Mouse (Mus musculus) lung, postnatal 0 days (tissue): ENCODE results near the gene H2al1b. TPM values are rescaled to one million over a fixed set of nuclear protein-coding genes. Genes with fewer than 3 reads are reported as not detected.
"Not testable (repeated sequence)": the region's sequence is repeated elsewhere in the genome, so short reads cannot be mapped to it uniquely, and the experiment has no call there.

Source experiments
- ATAC-seq: fragments of 200-750 bp; cut with Nextera tagmentation; 2 replicates; pipeline ENCODE4 v1.8.0; 2017; ENCODE audit warnings: moderate library complexity
- DNase-seq: peaks from one replicate; pipeline ENCODE4 v3.0.0-alpha.2; 2016; ENCODE audit warnings: low spot score
- H3K27ac ChIP-seq: fragments of 300-500 bp; sonication (generic); 2 replicates; pipeline ENCODE4 v1.5.1; 2014; ENCODE audit warnings: antibody characterized with exemption, mild to moderate bottlenecking, low read length, mixed read lengths
- H3K27me3 ChIP-seq: fragments of 300-500 bp; sonication (generic); replicated peaks from 2 replicates; pipeline ENCODE4 v1.6.1; 2014; ENCODE audit warnings: low read length, mixed read lengths; ENCODE audit not compliant: insufficient read depth
- H3K36me3 ChIP-seq: fragments of 300-500 bp; sonication (generic); 2 replicates; pipeline ENCODE4 v1.6.1; 2014; ENCODE audit warnings: low read length, mixed read lengths; ENCODE audit not compliant: insufficient read depth
- H3K4me1 ChIP-seq: fragments of 300-500 bp; sonication (generic); 2 replicates; pipeline ENCODE4 v1.6.1; 2014; ENCODE audit warnings: antibody characterized with exemption, low read depth, low read length, mixed read lengths; ENCODE audit not compliant: insufficient read depth
- H3K4me2 ChIP-seq: fragments of 300-500 bp; sonication (generic); replicated peaks from 2 replicates; pipeline ENCODE4 v1.6.1; 2014; ENCODE audit warnings: low read depth, mild to moderate bottlenecking, low read length, moderate library complexity, mixed read lengths
- H3K4me3 ChIP-seq: fragments of 300-500 bp; sonication (generic); 2 replicates; pipeline ENCODE4 v1.5.1; 2014; ENCODE audit warnings: low read depth, low read length
- H3K9ac ChIP-seq: fragments of 300-500 bp; sonication (generic); replicated peaks from 2 replicates; pipeline ENCODE4 v1.6.1; 2014; ENCODE audit warnings: low read depth, mild to moderate bottlenecking
- H3K9me3 ChIP-seq: fragments of 300-500 bp; sonication (generic); 2 replicates; pipeline ENCODE4 v1.6.1; 2016; ENCODE audit warnings: low read length, mixed read lengths
- CTCF ChIP-seq: IDR thresholded peaks from 2 replicates; pipeline ENCODE4 v1.5.1; 2016; ENCODE audit warnings: antibody characterized with exemption, mild to moderate bottlenecking
- WGBS: fragments of 180-500 bp; shearing (Covaris S2); extraction: QIAGEN DNeasy Blood & Tissue Kit; methylation state at CpG from one replicate; pipeline ENCODE4 v1.1.7; 2014; 5-methylcytosine and 5-hydroxymethylcytosine counted together
- polyA plus RNA-seq: library from polyadenylated mRNA; unstranded; fragments of >200 nt; fragmentation: Nextera tagmentation; extraction: Ambion mirVana; gene quantifications from 2 replicates; pipeline ENCODE4 v1.2.1, GENCODE M21; 2015

H2al1b gene
- polyA plus RNA-seq, 1 experiment from 2014 or later: not detected

DNA sequence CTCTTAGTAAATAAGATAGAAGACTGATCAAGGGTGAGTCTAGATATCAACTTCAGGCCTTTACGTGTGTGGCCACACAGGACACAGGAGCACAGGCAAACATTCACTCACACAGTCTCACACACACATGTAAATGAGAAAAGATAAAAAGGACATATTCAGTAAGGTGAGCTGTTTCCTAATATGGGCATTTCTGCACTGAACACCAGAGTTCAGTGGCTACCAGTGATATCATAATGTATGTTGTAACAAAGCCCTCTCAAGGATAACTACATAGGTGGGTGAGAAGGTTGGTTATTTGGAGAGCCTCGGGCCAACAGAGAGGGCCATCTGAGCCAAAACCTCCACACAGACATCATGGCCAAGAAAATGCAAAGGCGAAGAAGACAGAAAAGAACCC lies 9.4 kb downstream of the H2al1b start, which contains the start of gene H2al1e:
TSS of gene H2al1e (plus strand) at position 301 of the 400 bp plus-strand sequence.
- not testable (repeated sequence) for H3K36me3 ChIP-seq, ATAC-seq, DNase-seq, H3K4me1 ChIP-seq, H3K9me3 ChIP-seq, H3K27me3 ChIP-seq, H3K9ac ChIP-seq, H3K27ac ChIP-seq, H3K4me2 ChIP-seq, H3K4me3 ChIP-seq
- no CpG with 5 or more reads among the region's 3 CpGs for WGBS

DNA sequence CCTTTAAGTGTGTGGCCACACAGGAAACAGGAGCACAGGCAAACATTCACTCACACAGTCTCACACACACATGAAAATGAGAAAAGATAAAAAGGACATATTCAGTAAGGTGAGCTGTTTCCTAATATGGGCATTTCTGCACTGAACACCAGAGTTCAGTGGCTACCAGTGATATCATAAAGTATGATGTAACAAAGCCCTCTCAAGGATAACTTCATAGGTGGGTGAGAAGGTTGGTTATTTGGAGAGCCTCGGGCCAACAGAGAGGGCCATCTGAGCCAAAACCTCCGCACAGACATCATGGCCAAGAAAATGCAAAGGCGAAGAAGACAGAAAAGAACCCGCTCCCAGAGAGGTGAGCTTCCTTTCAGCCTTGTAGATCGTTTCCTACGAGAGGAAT lies 12.6 kb downstream of the H2al1b start, which contains the start of gene H2al1f:
TSS of gene H2al1f (plus strand) at position 301 of the 400 bp plus-strand sequence.
- not testable (repeated sequence) for H3K9me3 ChIP-seq, H3K27ac ChIP-seq, H3K27me3 ChIP-seq, DNase-seq, H3K9ac ChIP-seq, H3K36me3 ChIP-seq, H3K4me2 ChIP-seq, ATAC-seq, H3K4me3 ChIP-seq, H3K4me1 ChIP-seq
- no CpG with 5 or more reads among the region's 6 CpGs for WGBS

GRCm38 (mm10) chrX:11317956-11318355 lies 15.7 kb downstream of the H2al1b start, which contains the start of gene H2al1g:
Gene H2al1g, plus strand, starts transcription at chrX:11318256.
- not testable (repeated sequence) for H3K4me1 ChIP-seq, H3K9me3 ChIP-seq, H3K36me3 ChIP-seq, H3K4me2 ChIP-seq, H3K27ac ChIP-seq, H3K9ac ChIP-seq, ATAC-seq, DNase-seq, H3K4me3 ChIP-seq, H3K27me3 ChIP-seq
- no CpG with 5 or more reads among the region's 3 CpGs for WGBS

GRCm38 (mm10) chrX:11321192-11321591 lies 19.0 kb downstream of the H2al1b start, which contains the start of gene H2al1h:
Gene H2al1h, plus strand, starts transcription at chrX:11321492.
- not testable (repeated sequence) for ATAC-seq, H3K9ac ChIP-seq, H3K36me3 ChIP-seq, DNase-seq, H3K4me3 ChIP-seq, H3K27me3 ChIP-seq, H3K4me1 ChIP-seq, H3K27ac ChIP-seq, H3K9me3 ChIP-seq, H3K4me2 ChIP-seq
- no CpG with 5 or more reads among the region's 6 CpGs for WGBS

GRCm38 (mm10) chrX:11324359-11324758 lies 22.1 kb downstream of the H2al1b start, which contains the start of gene H2al1i:
Gene H2al1i, plus strand, starts transcription at chrX:11324659.
- not testable (repeated sequence) for H3K4me3 ChIP-seq, H3K36me3 ChIP-seq, H3K27ac ChIP-seq, H3K9me3 ChIP-seq, H3K27me3 ChIP-seq, ATAC-seq, H3K4me1 ChIP-seq, DNase-seq, H3K4me2 ChIP-seq, H3K9ac ChIP-seq
- WGBS: 67% methylated on average over 2 of the region's 5 CpGs

- not testable (repeated sequence) for DNase-seq, ATAC-seq, H3K27ac ChIP-seq, H3K4me1 ChIP-seq, H3K4me2 ChIP-seq, H3K36me3 ChIP-seq, H3K4me3 ChIP-seq, H3K9ac ChIP-seq, H3K9me3 ChIP-seq, H3K27me3 ChIP-seq
- WGBS: 81% methylated on average over 2 of the region's 2 CpGs
Measured at GRCm38 (mm10) chrX:11327522-11327921, 25.3 kb downstream of the H2al1b start, which contains the start of gene H2al1j. Gene H2al1j, plus strand, starts transcription at chrX:11327822.

DNA sequence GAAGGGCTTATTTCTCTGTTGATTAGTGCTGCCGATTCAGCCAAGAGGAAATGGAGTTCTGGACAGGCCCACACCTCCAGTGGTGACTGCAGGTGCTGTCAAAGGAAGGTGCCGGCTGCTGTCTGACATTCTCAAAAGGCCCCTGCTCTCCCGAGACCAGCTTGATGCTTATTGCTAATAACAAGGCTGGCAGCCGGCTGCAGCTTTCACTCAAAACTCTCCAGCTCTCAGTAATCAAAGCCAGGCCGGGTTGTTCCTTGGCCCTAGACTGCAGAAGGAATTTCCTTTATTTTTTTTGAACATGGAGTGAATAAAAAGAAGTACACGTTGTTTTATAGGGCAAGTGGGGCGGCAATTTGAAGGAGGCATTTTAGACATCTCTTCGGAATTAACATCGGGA lies 43.5 kb downstream of the H2al1b start:
- H3K9me3 ChIP-seq: no peaks in the 10 kb centered on the region
- no peaks in the 10 kb centered on the region for H3K27me3 ChIP-seq
- no peak overlapping the region for H3K4me2 ChIP-seq
- no peaks in the 10 kb centered on the region for H3K36me3 ChIP-seq
- H3K4me1 ChIP-seq: no peaks in the 10 kb centered on the region
- DNase-seq (peak; percentile 11), ATAC-seq (no peak)
- H3K27ac ChIP-seq: no peak overlapping the region
- WGBS: 54% methylated on average over 9 of the region's 9 CpGs
- no peak for TF ChIP-seq CTCF
- no peak overlapping the region for H3K9ac ChIP-seq
- H3K4me3 ChIP-seq: no peak overlapping the region
